Mouse (Mus musculus): ENCODE measurements around the gene G2e3. TPM values are rescaled to one million over a fixed set of nuclear protein-coding genes. Genes with fewer than 3 reads are reported as not detected.

G2e3 gene
- polyA plus RNA-seq (2012; rRNA removed), result 1.9 and 2.2 TPM in 2 replicates

- peak; percentile 45 for DNase-seq (ENCODE audit: low read depth)
These were observed at the start of gene G2e3 for GRCm38 (mm10) chr12:51347988-51348697. G2e3 (plus strand) TSS chr12:51348061.

- no peak for DNase-seq (ENCODE audit: low read depth)
These were observed 24.3 kb upstream of the G2e3 start for GRCm38 (mm10) chr12:51323604-51324003.

GRCm38 (mm10) chr12:51326819-51327218 lies 21.0 kb upstream of the G2e3 start:
- DNase-seq (ENCODE audit: low read depth), result no peak

- no peak for DNase-seq (ENCODE audit: low read depth)
These were observed 10.8 kb upstream of the G2e3 start for GRCm38 (mm10) chr12:51337014-51337413.

GRCm38 (mm10) chr12:51346121-51346520 lies 1.7 kb upstream of the G2e3 start:
- DNase-seq (ENCODE audit: low read depth), result no peak

- DNase-seq (ENCODE audit: low read depth), result no peak
These were observed 787 bp downstream of the G2e3 start for GRCm38 (mm10) chr12:51348698-51348998.

GRCm38 (mm10) chr12:51355296-51355695 lies 7.4 kb downstream of the G2e3 start:
- no peak for DNase-seq (ENCODE audit: low read depth)

- DNase-seq (ENCODE audit: low read depth), result no peak
These were observed 13.4 kb downstream of the G2e3 start for GRCm38 (mm10) chr12:51361294-51361693.

GRCm38 (mm10) chr12:51362898-51363297 lies 15.0 kb downstream of the G2e3 start:
- DNase-seq (ENCODE audit: low read depth), result no peak

- no peak for DNase-seq (ENCODE audit: low read depth)
These were observed 20.6 kb downstream of the G2e3 start for GRCm38 (mm10) chr12:51368504-51368903.

- DNase-seq (ENCODE audit: low read depth), result peak; percentile 61
These were observed 29.4 kb downstream of the G2e3 start, which contains the start of gene Scfd1 for GRCm38 (mm10) chr12:51377003-51377887. Scfd1 (plus strand) TSS chr12:51377510.

GRCm38 (mm10) chr12:51377888-51378190 lies 30.0 kb downstream of the G2e3 start:
- DNase-seq (ENCODE audit: low read depth), result no peak

- no peak for DNase-seq (ENCODE audit: low read depth)
These were observed 52.0 kb downstream of the G2e3 start for GRCm38 (mm10) chr12:51399871-51400270.

- DNase-seq (ENCODE audit: low read depth), result no peak
These were observed 54.3 kb downstream of the G2e3 start for GRCm38 (mm10) chr12:51402060-51402698.

GRCm38 (mm10) chr12:51403987-51404586 lies 56.2 kb downstream of the G2e3 start:
- no peak for DNase-seq (ENCODE audit: low read depth)

GRCm38 (mm10) chr12:51411362-51411761 lies 63.5 kb downstream of the G2e3 start:
- DNase-seq (ENCODE audit: low read depth), result no peak

Other genes with a start within 250 kb of the G2e3 start
- 15.7 and 21.9 TPM in 2 replicates for gene Scfd1, start 29.4 kb downstream of the G2e3 start, polyA plus RNA-seq (2012; rRNA removed)
- gene Coch, start 245.3 kb downstream of the G2e3 start, polyA plus RNA-seq (2012; rRNA removed), result 1.5 and 2.6 TPM in 2 replicates

Data from gonadal fat pad, adult 2 months (tissue).